Mouse (Mus musculus) stomach, embryonic 15.5 days (tissue): ENCODE measurements at regions not wholly inside any gene's neighbourhood (a gene's known extent, or its start where the extent isn't known, plus 50 kb on each side); places are given as distances from the start of the nearest gene placed in this dataset.
"Not testable (repeated sequence)": the region's sequence is repeated elsewhere in the genome, so short reads cannot be mapped to it uniquely, and the experiment has no call there.

ENCODE experiments used
- ATAC-seq: fragments of 200-750 bp; cut with Nextera tagmentation; 2 replicates; pipeline ENCODE4 v1.8.0; 2017; ENCODE audit warnings: low read depth, moderate number of reproducible peaks, moderate TSS enrichment; ENCODE audit not compliant: insufficient read depth, low FRiP score
- H3K27ac ChIP-seq: fragments of 300-500 bp; sonication (generic); 2 replicates; pipeline ENCODE4 v1.5.1; 2015; ENCODE audit warnings: mild to moderate bottlenecking, inconsistent platforms
- H3K27me3 ChIP-seq: fragments of 300-500 bp; sonication (generic); replicated peaks from 2 replicates; pipeline ENCODE4 v1.6.1; 2015; ENCODE audit warnings: inconsistent platforms
- H3K36me3 ChIP-seq: fragments of 300-500 bp; sonication (generic); 2 replicates; pipeline ENCODE4 v1.6.1; 2015; ENCODE audit warnings: inconsistent platforms
- H3K4me1 ChIP-seq: fragments of 300-500 bp; sonication (generic); 2 replicates; pipeline ENCODE4 v1.6.1; 2015; ENCODE audit warnings: inconsistent platforms
- H3K4me2 ChIP-seq: fragments of 300-500 bp; sonication (generic); 2 replicates; pipeline ENCODE4 v1.6.1; 2015; ENCODE audit warnings: mild to moderate bottlenecking, inconsistent platforms
- H3K4me3 ChIP-seq: fragments of 300-500 bp; sonication (generic); replicated peaks from 2 replicates; pipeline ENCODE4 v1.5.1; 2015; ENCODE audit warnings: inconsistent platforms
- H3K9ac ChIP-seq: fragments of 300-500 bp; sonication (generic); 2 replicates; pipeline ENCODE4 v1.6.1; 2015; ENCODE audit warnings: inconsistent platforms
- H3K9me3 ChIP-seq: fragments of 300-500 bp; sonication (generic); 2 replicates; pipeline ENCODE4 v1.6.1; 2016; ENCODE audit warnings: inconsistent platforms
- WGBS: fragments of 180-500 bp; shearing (Covaris S2); methylation state at CpG from one replicate; pipeline ENCODE4 v1.1.7; 2015; 5-methylcytosine and 5-hydroxymethylcytosine counted together

DNA sequence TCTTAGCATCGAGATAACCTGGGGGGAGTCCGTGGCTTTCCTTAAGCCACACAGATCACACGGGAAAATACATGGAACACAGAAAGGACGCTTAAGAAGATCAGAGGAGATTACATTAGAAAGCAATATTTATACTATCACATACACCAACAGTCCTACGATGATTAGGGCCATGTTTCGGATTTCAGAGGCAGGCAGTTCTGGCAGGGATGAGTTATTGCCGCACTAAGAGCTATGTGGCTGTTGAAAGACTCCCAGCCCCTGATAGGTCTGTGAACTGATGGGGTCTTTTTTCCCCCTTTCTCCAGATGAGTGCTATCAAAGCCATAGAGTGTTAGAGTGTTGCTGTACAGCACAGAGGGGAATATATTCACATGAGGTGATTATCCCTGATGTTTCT, 358.6 kb upstream of the Hand2 start:
- WGBS, result 40% methylated on average over 7 of the region's 7 CpGs
- H3K4me1 ChIP-seq, result no peaks in the 10 kb centered on the region

GRCm38 (mm10) chr8:56970311-56970710, 350.5 kb upstream of the Hand2 start:
- Histone ChIP-seq H3K9me3 (no peaks in the 10 kb centered on the region), H3K36me3 (no peaks in the 10 kb centered on the region), H3K4me3 (no peak overlapping the region), H3K27me3 (no peaks in the 10 kb centered on the region), H3K4me1 (no peaks in the 10 kb centered on the region), H3K9ac (no peak overlapping the region), H3K4me2 (no peak overlapping the region), H3K27ac (no peak overlapping the region)
- ATAC-seq, result no peak
- 32% methylated on average over 3 of the region's 3 CpGs for WGBS

More for the DNA sequence above, 358.6 kb upstream of the Hand2 start:
- no peak overlapping the region for H3K4me3 ChIP-seq
- H3K36me3 ChIP-seq, result no peaks in the 10 kb centered on the region
- no peak overlapping the region for H3K9ac ChIP-seq
- H3K27ac ChIP-seq, result no peak overlapping the region
- H3K27me3 ChIP-seq, result no peaks in the 10 kb centered on the region
- no peak overlapping the region for H3K4me2 ChIP-seq
- ATAC-seq, result no peak
- H3K9me3 ChIP-seq, result no peaks in the 10 kb centered on the region

GRCm38 (mm10) chr8:56978994-56979393, 341.8 kb upstream of the Hand2 start:
- Histone ChIP-seq H3K4me2 (peak overlapping the region; percentile 1; the same call in 1 of the 2 replicates), H3K4me1 (no peaks in the 10 kb centered on the region), H3K36me3 (no peaks in the 10 kb centered on the region), H3K9me3 (no peaks in the 10 kb centered on the region), H3K4me3 (no peak overlapping the region), H3K27me3 (no peaks in the 10 kb centered on the region), H3K9ac (no peak overlapping the region), H3K27ac (no peak overlapping the region)
- no peak for ATAC-seq
- 53% methylated on average over 2 of the region's 2 CpGs for whole genome bisulfite sequencing

DNA sequence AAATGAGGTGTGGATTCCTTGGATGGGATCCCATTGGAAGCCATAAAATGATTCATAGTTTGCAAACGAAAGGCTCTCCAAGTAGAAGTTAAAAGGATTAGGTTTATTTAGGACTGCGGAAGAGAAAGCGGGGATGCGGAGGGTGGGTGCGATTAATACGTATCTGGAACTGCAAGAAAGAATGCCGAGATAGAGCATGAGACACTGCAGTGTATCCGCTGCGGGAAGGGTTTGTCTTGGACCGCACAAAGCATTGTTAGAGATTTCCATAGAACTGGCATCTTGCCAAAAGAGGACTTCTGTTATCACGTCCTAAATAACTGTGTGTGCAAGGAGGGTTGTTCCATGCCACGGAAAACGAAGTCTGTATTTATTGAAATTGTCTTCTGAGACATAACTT, 341.4 kb upstream of the Hand2 start:
- Histone ChIP-seq H3K4me3 (no peak overlapping the region), H3K4me2 (peak overlapping the region; percentile 1; the same call in 1 of the 2 replicates), H3K27ac (no peak overlapping the region), H3K4me1 (no peaks in the 10 kb centered on the region), H3K9ac (no peak overlapping the region), H3K27me3 (no peaks in the 10 kb centered on the region), H3K9me3 (no peaks in the 10 kb centered on the region), H3K36me3 (no peaks in the 10 kb centered on the region)
- ATAC-seq, result no peak
- 42% methylated on average over 13 of the region's 13 CpGs for WGBS

GRCm38 (mm10) chr8:57010318-57011024, 310.3 kb upstream of the Hand2 start:
- Histone ChIP-seq H3K27ac (no peak overlapping the region), H3K36me3 (no peaks in the 10 kb centered on the region), H3K4me1 (no peaks in the 10 kb centered on the region), H3K27me3 (no peaks in the 10 kb centered on the region), H3K4me3 (no peak overlapping the region), H3K9me3 (no peaks in the 10 kb centered on the region), H3K9ac (no peak overlapping the region), H3K4me2 (no peak overlapping the region)
- WGBS, result 77% methylated on average over 6 of the region's 6 CpGs
- no peak for ATAC-seq

DNA sequence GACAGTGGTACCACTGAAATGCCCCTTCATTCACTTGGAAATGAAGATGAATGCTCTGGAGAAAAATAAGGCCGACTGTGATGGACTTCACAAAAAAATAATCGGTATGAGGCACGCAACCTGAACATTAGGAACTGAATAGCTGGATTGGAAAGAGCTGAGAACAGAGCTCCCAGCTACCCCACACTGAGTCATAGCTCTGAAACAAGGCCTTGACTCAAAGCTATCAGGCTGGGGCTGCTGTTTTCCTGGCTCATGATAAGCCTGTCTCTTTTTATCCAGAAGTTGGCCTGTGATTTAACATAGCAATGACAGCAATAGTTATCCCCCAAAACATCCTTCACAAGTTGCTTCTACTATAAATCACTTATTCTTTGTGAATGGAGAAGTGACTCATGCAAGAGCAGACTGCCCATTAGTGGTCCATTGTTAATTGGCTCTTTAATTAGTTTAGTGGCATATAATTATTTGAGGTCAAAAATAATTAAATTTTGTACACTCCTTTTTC, 306.9 kb upstream of the Hand2 start:
- no peaks in the 10 kb centered on the region for H3K27me3 ChIP-seq
- H3K9me3 ChIP-seq, result no peaks in the 10 kb centered on the region
- no peak overlapping the region for H3K9ac ChIP-seq
- 65% methylated on average over 3 of the region's 3 CpGs for WGBS
- no peaks in the 10 kb centered on the region for H3K36me3 ChIP-seq
- no peak for ATAC-seq
- no peak overlapping the region for H3K4me2 ChIP-seq
- no peak overlapping the region for H3K4me3 ChIP-seq
- no peak overlapping the region for H3K27ac ChIP-seq
- no peaks in the 10 kb centered on the region for H3K4me1 ChIP-seq

GRCm38 (mm10) chr8:57016329-57016728, 304.5 kb upstream of the Hand2 start:
- WGBS, result 62% methylated on average over 3 of the region's 3 CpGs
- H3K9ac ChIP-seq, result no peak overlapping the region
- H3K27ac ChIP-seq, result no peak overlapping the region
- ATAC-seq, result no peak
- H3K4me3 ChIP-seq, result no peak overlapping the region
- no peaks in the 10 kb centered on the region for H3K27me3 ChIP-seq
- H3K9me3 ChIP-seq, result no peaks in the 10 kb centered on the region
- no peaks in the 10 kb centered on the region for H3K4me1 ChIP-seq
- no peaks in the 10 kb centered on the region for H3K36me3 ChIP-seq
- H3K4me2 ChIP-seq, result no peak overlapping the region

- not testable (repeated sequence) for H3K4me1 ChIP-seq, H3K27ac ChIP-seq, H3K9ac ChIP-seq, H3K4me2 ChIP-seq, H3K9me3 ChIP-seq, ATAC-seq, H3K36me3 ChIP-seq, H3K27me3 ChIP-seq, H3K4me3 ChIP-seq
- WGBS, result 95% methylated on average over 1 of the region's 1 CpGs
Observed at GRCm38 (mm10) chr8:57028096-57028495, 292.7 kb upstream of the Hand2 start.

GRCm38 (mm10) chr8:57048490-57048889, 272.3 kb upstream of the Hand2 start:
- no peak overlapping the region for H3K4me2 ChIP-seq
- no peak for ATAC-seq
- WGBS, result 86% methylated on average over 6 of the region's 6 CpGs
- no peaks in the 10 kb centered on the region for H3K27me3 ChIP-seq
- no peaks in the 10 kb centered on the region for H3K36me3 ChIP-seq
- H3K9ac ChIP-seq, result no peak overlapping the region
- H3K4me1 ChIP-seq, result no peaks in the 10 kb centered on the region
- H3K9me3 ChIP-seq, result no peaks in the 10 kb centered on the region
- no peak overlapping the region for H3K27ac ChIP-seq
- H3K4me3 ChIP-seq, result no peak overlapping the region

DNA sequence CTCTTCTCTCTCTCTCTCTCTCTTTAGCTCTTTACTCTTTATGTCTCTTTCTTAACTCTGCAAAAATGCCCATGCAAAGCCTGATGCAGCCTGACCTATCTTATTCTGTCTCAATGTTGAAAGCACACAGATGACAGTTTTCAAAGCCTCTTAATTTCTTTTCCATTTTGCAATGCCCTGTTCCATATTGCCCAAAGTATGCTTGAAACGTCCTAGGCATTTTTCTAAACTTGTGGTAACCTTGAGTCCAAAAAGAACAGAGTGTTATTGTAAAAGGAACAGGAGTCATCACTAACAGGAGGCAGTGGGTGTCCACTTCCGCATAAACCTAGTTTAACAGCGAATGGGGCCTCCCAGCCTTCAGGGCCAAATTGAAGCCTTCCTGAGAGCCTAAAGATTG, 271.9 kb upstream of the Hand2 start:
- H3K27me3 ChIP-seq, result no peaks in the 10 kb centered on the region
- no peaks in the 10 kb centered on the region for H3K4me1 ChIP-seq
- H3K36me3 ChIP-seq, result no peaks in the 10 kb centered on the region
- ATAC-seq, result no peak
- H3K4me3 ChIP-seq, result no peak overlapping the region
- H3K4me2 ChIP-seq, result no peak overlapping the region
- H3K27ac ChIP-seq, result no peak overlapping the region
- WGBS, result 77% methylated on average over 3 of the region's 3 CpGs
- H3K9ac ChIP-seq, result no peak overlapping the region
- H3K9me3 ChIP-seq, result no peaks in the 10 kb centered on the region

DNA sequence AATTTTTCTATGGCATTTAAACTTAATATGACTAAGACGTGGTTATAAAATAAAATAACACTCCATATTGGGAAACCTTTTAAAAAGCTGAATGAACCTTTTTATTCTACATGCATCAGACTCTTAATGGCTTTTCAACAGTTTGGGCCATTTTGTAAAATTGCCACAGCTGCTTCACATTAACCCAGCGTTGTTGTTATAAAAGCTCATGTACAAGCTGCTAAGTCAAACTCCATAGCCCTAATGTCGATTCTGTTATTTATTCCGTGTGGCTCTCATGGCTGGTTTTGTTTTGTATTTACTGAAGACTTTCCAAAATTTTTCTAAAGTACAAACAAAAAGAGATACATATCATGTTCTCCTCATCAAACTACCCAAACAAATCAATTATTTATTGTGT, 268.1 kb upstream of the Hand2 start:
- no peaks in the 10 kb centered on the region for H3K9me3 ChIP-seq
- no peak for ATAC-seq
- H3K4me3 ChIP-seq, result no peak overlapping the region

GRCm38 (mm10) chr8:57076995-57077394, 243.8 kb upstream of the Hand2 start:
- Histone ChIP-seq H3K36me3 (no peaks in the 10 kb centered on the region), H3K27me3 (no peaks in the 10 kb centered on the region), H3K4me3 (no peak overlapping the region), H3K4me2 (no peak overlapping the region), H3K4me1 (no peaks in the 10 kb centered on the region), H3K9me3 (no peaks in the 10 kb centered on the region), H3K9ac (no peak overlapping the region), H3K27ac (no peak overlapping the region)
- no peak for ATAC-seq
- 91% methylated on average over 8 of the region's 8 CpGs for WGBS

More for the DNA sequence above, 268.1 kb upstream of the Hand2 start:
- Histone ChIP-seq H3K36me3 (no peaks in the 10 kb centered on the region), H3K4me2 (no peak overlapping the region), H3K4me1 (no peaks in the 10 kb centered on the region), H3K27me3 (no peaks in the 10 kb centered on the region), H3K27ac (no peak overlapping the region), H3K9ac (no peak overlapping the region)
- WGBS, result 50% methylated on average over 4 of the region's 4 CpGs

DNA sequence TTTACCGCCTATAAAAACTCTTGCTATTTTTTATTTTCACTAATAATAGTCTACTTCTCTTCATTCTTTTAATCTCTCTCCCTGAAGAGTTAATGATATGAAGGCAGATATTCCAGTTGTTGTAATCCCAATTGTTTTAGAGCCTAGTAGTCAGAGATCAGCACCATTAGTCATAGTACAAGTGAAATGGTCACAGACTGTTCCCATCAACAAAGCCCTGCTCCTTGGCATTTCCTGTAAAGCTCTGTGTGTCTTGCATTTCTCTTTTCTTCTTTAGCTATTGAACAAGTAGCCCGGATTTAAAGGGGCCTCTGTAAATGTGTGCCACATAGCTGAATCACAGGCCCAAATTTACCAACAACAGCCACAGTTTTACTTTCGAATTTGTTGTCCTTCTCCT, 234.0 kb upstream of the Hand2 start:
- H3K4me2 ChIP-seq, result no peak overlapping the region
- 76% methylated on average over 3 of the region's 3 CpGs for WGBS
- no peak for ATAC-seq
- H3K9ac ChIP-seq, result no peak overlapping the region
- no peaks in the 10 kb centered on the region for H3K4me1 ChIP-seq
- H3K36me3 ChIP-seq, result no peaks in the 10 kb centered on the region
- no peaks in the 10 kb centered on the region for H3K9me3 ChIP-seq
- no peak overlapping the region for H3K27ac ChIP-seq
- H3K4me3 ChIP-seq, result no peak overlapping the region
- H3K27me3 ChIP-seq, result no peaks in the 10 kb centered on the region
